Mouse (Mus musculus): ENCODE results near the gene Klhl20. TPM values are rescaled to one million over a fixed set of nuclear protein-coding genes. Genes with fewer than 3 reads are reported as not detected.
A peak's percentile ranks its signal among the peaks of the same experiment; 100 is the strongest.
"Not testable (repeated sequence)": the region's sequence is repeated elsewhere in the genome, so short reads cannot be mapped to it uniquely, and the experiment has no call there.

Klhl20 gene
- 14.4 and 16.3 TPM in 2 replicates for polyA plus RNA-seq (2016; fragmentation: Nextera tagmentation; extraction: Ambion mirVana)

DNA sequence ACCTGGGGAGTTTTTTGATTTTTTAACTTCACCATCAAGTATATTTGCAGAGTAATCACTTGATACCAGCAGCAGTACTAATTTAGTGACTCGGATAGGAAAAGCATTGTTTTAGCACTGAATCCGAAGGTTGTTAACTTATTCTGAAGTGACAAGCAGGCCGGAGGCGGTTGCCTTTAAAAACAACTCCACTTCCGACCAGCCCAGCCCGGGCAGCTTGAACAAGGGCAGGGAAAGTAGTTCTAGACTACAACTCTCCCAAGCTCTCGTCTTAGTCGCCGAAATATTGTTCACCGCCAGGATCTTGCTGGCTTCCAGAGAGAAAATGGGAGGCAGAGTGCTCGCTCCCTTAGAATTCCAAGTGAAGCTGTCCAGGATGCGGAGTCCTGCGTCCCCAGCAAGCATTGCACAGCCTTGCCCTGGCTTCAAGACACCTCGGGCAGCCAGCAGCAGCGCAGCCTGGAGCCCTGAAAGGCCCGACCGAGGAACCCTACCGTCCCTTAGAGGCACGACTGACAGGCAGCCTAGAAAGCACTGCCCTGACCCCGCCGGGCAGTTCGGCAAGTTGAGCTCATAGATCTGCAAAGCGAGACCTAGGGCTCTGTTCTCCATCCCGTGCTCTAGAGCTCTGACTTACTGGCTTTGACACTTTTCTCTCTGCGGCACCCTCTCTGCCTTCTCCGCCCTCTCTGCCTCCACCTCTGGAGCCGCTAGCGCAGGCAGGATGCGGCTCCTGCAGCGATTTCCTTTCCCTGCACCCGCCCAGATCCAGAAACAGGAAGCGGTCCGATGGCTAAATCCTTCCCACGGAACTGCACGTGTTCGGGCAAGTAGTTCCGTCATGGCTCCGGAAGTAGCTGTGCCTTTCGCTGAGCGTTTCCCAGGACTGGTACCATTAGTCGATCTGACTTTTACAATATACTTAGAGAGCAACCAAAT lies at the start of gene Klhl20:
Gene Klhl20, minus strand, starts transcription at position 786 of the 939 bp plus-strand sequence.
- H3K27me3 ChIP-seq (ENCODE audit: low read depth, poor library complexity, severe bottlenecking): no peaks in the 10 kb centered on the region
- 3% methylated on average over 41 of the region's 41 CpGs for WGBS
- no peaks in the 10 kb centered on the region for H3K9me3 ChIP-seq (replicated peaks)
- peaks cover 20% of the 10 kb centered on the region for H3K36me3 ChIP-seq
- DNase-seq (ENCODE audit: low spot score): peak; percentile 98
- peaks cover 14% of the 10 kb centered on the region for H3K4me1 ChIP-seq
- H3K4me3 ChIP-seq: peak within 1 kb of the TSS; percentile 92
- peak within 1 kb of the TSS; percentile 88 for H3K27ac ChIP-seq

DNA sequence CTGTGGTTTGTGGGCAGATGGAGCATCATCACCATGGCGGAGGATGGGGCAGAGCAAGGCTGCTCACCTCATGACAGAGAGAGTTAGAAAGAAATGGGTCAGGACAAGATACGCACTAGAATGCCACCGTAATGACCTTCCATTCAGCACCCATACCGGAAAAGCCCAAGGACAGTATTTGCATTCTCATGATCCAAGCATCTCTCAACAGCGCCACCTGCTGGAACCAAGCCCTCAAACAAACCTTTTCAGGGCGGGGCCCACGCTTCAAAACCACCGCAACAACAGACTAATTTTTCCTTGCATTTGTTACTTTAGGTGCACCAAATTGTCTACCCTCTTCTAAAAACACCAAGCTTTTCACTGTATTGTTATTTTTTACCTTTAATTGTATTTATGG lies 49.4 kb upstream of the Klhl20 start:
- no peaks in the 10 kb centered on the region for H3K36me3 ChIP-seq
- H3K4me3 ChIP-seq: no peak overlapping the region
- no peaks in the 10 kb centered on the region for H3K9me3 ChIP-seq (replicated peaks)
- no peaks in the 10 kb centered on the region for H3K27me3 ChIP-seq (ENCODE audit: low read depth, poor library complexity, severe bottlenecking)
- DNase-seq (ENCODE audit: low spot score): peak; percentile 75
- no peak overlapping the region for H3K27ac ChIP-seq
- no peaks in the 10 kb centered on the region for H3K4me1 ChIP-seq
- 51% methylated on average over 8 of the region's 8 CpGs for WGBS

DNA sequence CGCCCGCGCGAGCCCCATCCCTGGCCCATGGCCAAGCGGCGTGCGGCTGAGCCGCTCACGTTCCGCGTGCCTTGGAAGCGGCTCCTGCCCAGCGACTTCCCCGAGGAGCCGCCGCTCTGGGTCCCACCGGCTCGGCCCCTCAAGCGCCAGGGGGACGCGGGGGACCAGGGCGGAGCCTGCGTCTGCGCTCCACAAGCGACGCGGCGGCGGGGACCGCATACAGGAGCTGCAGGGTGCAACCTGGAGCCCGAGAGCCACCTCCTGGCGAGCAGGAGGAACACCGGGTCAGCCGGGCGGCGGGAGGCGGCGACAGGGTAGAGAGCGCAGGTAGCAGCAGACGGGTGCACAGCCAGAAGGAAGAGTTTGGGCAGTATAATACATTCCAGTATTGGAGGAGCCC lies 39.3 kb upstream of the Klhl20 start:
- Histone ChIP-seq H3K27ac (peak overlapping the region; percentile 46; the same call in 1 of the 2 replicates), H3K4me3 (peak overlapping the region; percentile 52), H3K4me1 (peaks cover 5% of the 10 kb centered on the region), H3K9me3 (replicated peaks) (no peaks in the 10 kb centered on the region), H3K36me3 (no peaks in the 10 kb centered on the region), H3K27me3 (ENCODE audit: low read depth, poor library complexity, severe bottlenecking) (peaks cover 43% of the 10 kb centered on the region)
- peak; percentile 87 for DNase-seq (ENCODE audit: low spot score)
- WGBS: 2% methylated on average over 40 of the region's 40 CpGs

DNA sequence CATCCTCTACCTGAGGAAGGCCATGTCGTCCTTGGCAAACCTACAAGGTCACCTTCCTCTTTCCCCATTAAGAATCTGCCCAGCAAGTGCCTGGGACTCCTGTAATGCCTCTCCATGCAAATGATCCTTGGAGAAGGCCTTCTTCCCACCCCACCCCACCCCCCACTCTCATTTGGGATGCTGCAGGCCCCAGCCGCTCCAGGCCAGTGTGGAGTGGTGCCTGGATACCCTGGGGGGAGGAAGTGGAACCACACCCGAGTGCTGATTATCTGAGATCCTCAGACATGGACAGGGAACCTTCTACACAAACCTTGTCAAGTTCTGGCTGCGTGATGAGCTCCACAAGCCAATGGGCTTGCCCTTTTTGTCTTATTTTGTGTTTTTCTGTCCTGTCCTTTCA lies 29.0 kb upstream of the Klhl20 start:
- H3K4me1 ChIP-seq: no peaks in the 10 kb centered on the region
- no peak overlapping the region for H3K27ac ChIP-seq
- 64% methylated on average over 4 of the region's 4 CpGs for WGBS
- H3K9me3 ChIP-seq (replicated peaks): no peaks in the 10 kb centered on the region
- no peaks in the 10 kb centered on the region for H3K27me3 ChIP-seq (ENCODE audit: low read depth, poor library complexity, severe bottlenecking)
- no peak for DNase-seq (ENCODE audit: low spot score)
- H3K36me3 ChIP-seq: no peaks in the 10 kb centered on the region
- H3K4me3 ChIP-seq: no peak overlapping the region

DNA sequence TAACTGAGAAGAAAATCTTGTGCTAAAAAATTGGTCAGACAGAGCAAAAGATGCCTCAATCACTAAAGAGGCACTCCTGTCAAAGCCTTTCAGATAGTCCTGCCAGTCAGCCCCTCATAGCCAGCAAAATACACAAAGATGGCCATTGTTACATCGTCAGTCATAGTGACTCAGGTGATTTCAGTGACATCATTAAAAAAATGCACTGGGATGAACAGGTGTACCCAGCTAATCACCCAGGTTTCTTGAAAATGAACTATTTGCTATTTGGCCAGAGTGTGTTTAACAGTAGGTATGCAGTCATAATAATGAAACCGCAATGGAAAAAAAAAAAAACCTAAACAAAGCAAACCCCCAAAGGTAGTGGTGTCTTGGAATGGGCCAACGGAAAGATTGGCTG lies 27.9 kb upstream of the Klhl20 start, which contains the start of gene Tex50:
Gene Tex50, minus strand, starts transcription at position 101 of the 400 bp plus-strand sequence.
- DNase-seq (ENCODE audit: low spot score): no peak
- Histone ChIP-seq H3K4me3 (no peak within 1 kb of the TSS), H3K9me3 (replicated peaks) (no peaks in the 10 kb centered on the region), H3K27ac (no peak within 1 kb of the TSS), H3K4me1 (no peaks in the 10 kb centered on the region), H3K36me3 (no peaks in the 10 kb centered on the region), H3K27me3 (ENCODE audit: low read depth, poor library complexity, severe bottlenecking) (no peaks in the 10 kb centered on the region)
- 93% methylated on average over 3 of the region's 3 CpGs for WGBS

DNA sequence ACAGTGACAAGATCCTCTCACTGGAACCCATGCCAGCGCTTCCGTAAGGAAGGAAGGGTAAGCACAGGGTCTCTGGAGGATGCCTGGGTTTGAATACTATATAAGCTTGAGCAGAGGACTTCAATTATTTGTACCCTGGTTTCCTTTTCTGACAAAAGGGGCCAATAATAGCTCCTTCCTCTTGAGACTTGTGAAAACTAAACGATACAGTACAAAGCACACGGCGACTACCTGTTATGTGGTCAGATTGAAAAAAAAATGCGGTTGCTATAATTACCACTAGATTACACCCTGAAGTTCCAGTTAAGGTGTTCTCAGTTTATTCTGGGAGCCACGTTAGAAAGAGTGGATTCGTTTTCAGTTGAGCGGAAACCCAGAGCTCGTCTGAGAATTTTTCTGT lies 25.2 kb upstream of the Klhl20 start:
- Histone ChIP-seq H3K27ac (no peak overlapping the region), H3K4me3 (no peak overlapping the region), H3K9me3 (replicated peaks) (no peaks in the 10 kb centered on the region), H3K27me3 (ENCODE audit: low read depth, poor library complexity, severe bottlenecking) (no peaks in the 10 kb centered on the region), H3K36me3 (no peaks in the 10 kb centered on the region), H3K4me1 (no peaks in the 10 kb centered on the region)
- WGBS: 94% methylated on average over 10 of the region's 10 CpGs
- DNase-seq (ENCODE audit: low spot score): no peak

DNA sequence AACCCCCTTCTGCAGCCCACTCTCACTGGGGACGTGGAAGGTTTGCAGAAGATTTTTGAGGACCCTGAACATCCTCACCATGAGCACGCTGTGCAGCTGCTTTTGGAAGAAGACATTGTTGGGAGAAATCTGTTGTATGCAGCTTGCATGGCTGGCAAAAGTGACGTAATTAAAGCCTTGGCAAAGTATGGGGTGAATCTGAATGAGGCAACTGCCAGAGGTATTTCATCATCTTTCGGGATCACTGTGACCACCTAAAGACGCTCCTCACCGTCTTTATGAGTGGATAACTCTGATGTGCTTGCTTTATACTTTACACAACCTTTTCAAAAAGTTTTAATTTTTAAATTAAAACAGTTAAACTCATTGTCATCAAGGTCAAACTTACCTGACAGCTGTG lies 19.8 kb upstream of the Klhl20 start:
- no peaks in the 10 kb centered on the region for H3K9me3 ChIP-seq (replicated peaks)
- no peak overlapping the region for H3K4me3 ChIP-seq
- H3K27me3 ChIP-seq (ENCODE audit: low read depth, poor library complexity, severe bottlenecking): no peaks in the 10 kb centered on the region
- DNase-seq (ENCODE audit: low spot score): no peak
- WGBS: 79% methylated on average over 6 of the region's 6 CpGs
- H3K36me3 ChIP-seq: no peaks in the 10 kb centered on the region
- no peak overlapping the region for H3K27ac ChIP-seq
- H3K4me1 ChIP-seq: no peaks in the 10 kb centered on the region

DNA sequence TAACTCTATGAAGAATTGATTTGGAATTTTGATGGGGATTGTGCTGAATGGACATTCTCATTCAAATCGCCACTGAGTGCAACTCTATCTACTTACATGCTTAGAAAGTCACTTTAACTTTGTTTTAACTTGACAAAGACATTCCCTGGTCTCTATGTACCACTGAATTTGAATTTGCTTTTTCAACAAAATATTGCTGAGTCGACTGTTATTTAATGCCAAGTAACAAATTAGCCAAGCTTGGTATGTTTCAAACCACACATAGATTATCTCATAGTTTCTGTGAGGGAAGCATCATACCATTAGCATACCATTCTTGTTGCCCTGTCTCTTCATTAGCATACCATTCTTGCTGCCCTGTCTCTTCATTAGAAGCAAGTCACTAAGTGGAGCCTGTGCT lies 16.6 kb upstream of the Klhl20 start:
- WGBS: 81% methylated on average over 2 of the region's 2 CpGs
- no peaks in the 10 kb centered on the region; the same call in 1 of the 2 replicates for H3K4me1 ChIP-seq

DNA sequence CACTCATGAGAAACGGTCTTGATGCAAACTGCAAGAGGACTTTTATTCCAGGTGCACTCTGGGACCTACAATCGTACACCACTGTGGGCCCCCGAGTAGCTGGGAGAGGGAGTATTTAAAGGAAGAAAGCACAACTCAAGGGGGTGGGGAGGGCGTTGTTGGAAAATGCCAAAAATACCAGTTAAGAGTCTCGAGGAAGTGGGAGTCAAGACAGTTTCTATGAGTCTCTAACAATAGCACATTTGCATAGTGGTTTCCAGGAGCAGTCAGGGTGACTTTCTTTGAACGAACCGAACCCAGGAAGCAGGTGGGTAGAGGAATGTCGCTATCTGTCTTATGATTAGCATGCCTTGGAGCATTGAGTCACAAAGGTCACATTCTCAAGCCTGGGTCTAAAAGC lies 14.3 kb upstream of the Klhl20 start:
- WGBS: 86% methylated on average over 8 of the region's 8 CpGs
- not testable (repeated sequence) for H3K9me3 ChIP-seq (replicated peaks); H3K4me1 ChIP-seq; H3K27me3 ChIP-seq (ENCODE audit: low read depth, poor library complexity, severe bottlenecking); H3K27ac ChIP-seq; DNase-seq (ENCODE audit: low spot score); H3K4me3 ChIP-seq; H3K36me3 ChIP-seq

More for the DNA sequence above, 16.6 kb upstream of the Klhl20 start:
- Histone ChIP-seq H3K4me3 (no peak overlapping the region), H3K36me3 (no peaks in the 10 kb centered on the region), H3K27ac (no peak overlapping the region), H3K27me3 (ENCODE audit: low read depth, poor library complexity, severe bottlenecking) (no peaks in the 10 kb centered on the region), H3K9me3 (replicated peaks) (no peaks in the 10 kb centered on the region)
- no peak for DNase-seq (ENCODE audit: low spot score)

DNA sequence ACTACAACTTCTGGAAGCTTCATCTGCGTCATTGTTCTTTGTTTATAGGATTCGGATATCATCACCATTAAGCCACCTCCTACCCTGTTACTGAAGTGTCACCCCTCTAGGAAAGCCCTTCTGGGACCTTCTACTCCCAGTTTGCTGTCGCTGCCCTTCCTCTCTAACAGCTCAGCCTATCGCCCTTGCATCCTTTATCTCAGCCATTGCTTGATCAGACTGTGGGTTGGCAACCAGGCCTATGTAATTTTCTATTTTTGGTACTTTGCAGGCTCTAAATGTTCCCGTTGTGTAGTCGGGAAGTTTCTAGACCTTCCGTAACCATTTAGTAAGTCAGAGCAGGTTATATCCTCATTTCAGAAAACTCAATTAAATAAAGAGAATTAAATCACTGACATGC lies 11.9 kb upstream of the Klhl20 start:
- no peak for DNase-seq (ENCODE audit: low spot score)
- Histone ChIP-seq H3K9me3 (replicated peaks) (no peaks in the 10 kb centered on the region), H3K27me3 (ENCODE audit: low read depth, poor library complexity, severe bottlenecking) (no peaks in the 10 kb centered on the region), H3K4me3 (peak overlapping the region; percentile 53; the same call in 1 of the 2 replicates), H3K27ac (no peak overlapping the region), H3K4me1 (peaks cover 6% of the 10 kb centered on the region), H3K36me3 (no peaks in the 10 kb centered on the region)
- WGBS: 90% methylated on average over 7 of the region's 7 CpGs

DNA sequence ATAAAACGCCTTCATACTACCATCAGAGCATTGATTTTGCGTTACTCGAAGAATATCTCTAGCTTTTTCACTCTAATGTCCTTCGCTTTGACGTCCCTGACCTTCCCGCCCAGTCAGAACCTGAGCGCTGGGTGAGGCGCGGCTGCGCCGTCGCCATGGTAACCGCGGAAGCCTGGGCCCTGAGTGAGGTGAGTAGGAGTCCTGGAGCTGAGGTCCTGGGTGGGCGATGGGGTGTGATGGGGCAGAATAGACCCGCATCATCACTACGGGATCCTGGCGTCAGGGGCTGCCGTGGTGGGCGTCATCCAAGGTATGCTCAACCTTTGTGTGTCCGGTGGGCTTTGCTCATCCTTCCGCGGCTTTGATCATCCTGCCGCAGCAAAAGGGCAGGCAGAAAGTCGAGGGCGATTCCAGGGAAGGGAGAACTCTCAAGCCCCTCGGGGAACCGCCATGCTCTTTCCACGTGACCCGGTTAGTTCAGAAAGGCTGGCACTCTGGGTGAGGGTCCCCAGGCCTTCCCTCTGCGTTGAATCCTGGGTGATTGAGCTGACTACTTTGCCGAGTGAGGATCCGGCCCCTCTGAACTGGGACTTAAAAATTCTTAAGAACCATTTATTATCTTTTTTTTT lies 11.3 kb upstream of the Klhl20 start, which contains the start of gene Ankrd45:
Gene Ankrd45, plus strand, starts transcription at position 161 of the 629 bp plus-strand sequence.
- no peaks in the 10 kb centered on the region for H3K9me3 ChIP-seq (replicated peaks)
- peak; percentile 82 for DNase-seq (ENCODE audit: low spot score)
- WGBS: 5% methylated on average over 33 of the region's 33 CpGs
- H3K4me3 ChIP-seq: peak within 1 kb of the TSS; percentile 53
- no peaks in the 10 kb centered on the region for H3K36me3 ChIP-seq
- peak within 1 kb of the TSS; percentile 43 for H3K27ac ChIP-seq
- no peaks in the 10 kb centered on the region for H3K27me3 ChIP-seq (ENCODE audit: low read depth, poor library complexity, severe bottlenecking)
- peaks cover 6% of the 10 kb centered on the region for H3K4me1 ChIP-seq

DNA sequence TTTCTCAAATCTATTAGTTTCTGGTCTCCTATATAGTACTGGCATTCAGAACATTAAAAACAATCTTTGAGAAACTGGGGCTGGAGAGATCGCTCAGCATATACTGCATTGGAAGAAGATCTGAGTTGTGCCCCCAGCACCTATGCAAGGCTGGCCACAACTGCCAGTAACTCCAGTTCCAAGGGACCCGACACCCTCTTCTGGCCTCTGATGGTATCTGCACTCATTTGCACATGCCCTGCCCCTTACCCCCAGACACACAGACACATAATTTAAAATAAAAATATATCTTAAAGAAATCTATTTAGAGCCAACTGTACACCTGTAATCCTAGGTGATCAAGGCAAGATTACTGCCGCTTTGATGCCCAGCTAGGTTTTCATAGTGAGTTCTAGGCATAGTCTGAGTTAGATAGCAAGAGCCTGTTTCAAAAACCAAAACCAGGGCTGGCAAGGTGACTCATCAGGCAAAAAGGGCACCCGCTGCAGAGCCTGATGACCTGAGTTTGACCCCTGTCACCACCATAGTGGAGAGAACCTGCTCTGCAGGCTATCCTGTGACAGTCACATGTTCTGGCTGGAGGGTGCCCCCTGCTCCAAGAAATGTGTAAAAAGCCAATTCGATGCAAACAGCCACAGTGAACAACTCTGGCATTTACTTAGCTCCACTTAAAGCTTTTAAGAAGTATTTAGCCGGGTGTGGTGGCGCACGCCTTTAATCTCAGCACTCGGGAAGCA lies 8.9 kb upstream of the Klhl20 start:
- Histone ChIP-seq H3K27ac (no peak overlapping the region), H3K4me3 (no peak overlapping the region)
- WGBS: 84% methylated on average over 9 of the region's 9 CpGs

More for the DNA sequence above, 8.9 kb upstream of the Klhl20 start:
- Histone ChIP-seq H3K27me3 (ENCODE audit: low read depth, poor library complexity, severe bottlenecking) (no peaks in the 10 kb centered on the region), H3K36me3 (no peaks in the 10 kb centered on the region), H3K4me1 (peaks cover 6% of the 10 kb centered on the region), H3K9me3 (replicated peaks) (no peaks in the 10 kb centered on the region)
- DNase-seq (ENCODE audit: low spot score): no peak

All from limb, embryonic 10.5 days (tissue).